In genomic region chr11:120775774-120776469, GRCm38 (mm10) we compare ENCODE assay signal across 8 mouse cellular contexts. TPM values are rescaled to one million over a fixed set of nuclear protein-coding genes. Genes with fewer than 3 reads are reported as not detected.
A peak's percentile ranks its signal among the peaks of the same experiment; 100 is the strongest.
DNase-seq lines count a peak whose midpoint lies in the region; ATAC-seq lines count a peak whose summit lies in the region.

No protein-coding gene starts in this region.

- no peaks in the 10 kb centered on the region for H3K4me1 ChIP-seq in intestine, embryonic 15.5 days (replicated peaks)
- H3K4me1 ChIP-seq in midbrain, embryonic 10.5 days, result peaks cover 15% of the 10 kb centered on the region

- no peaks in the 10 kb centered on the region for H3K27me3 ChIP-seq in intestine, embryonic 15.5 days (replicated peaks)
- H3K27me3 ChIP-seq in midbrain, embryonic 10.5 days (ENCODE audit: low read depth, poor library complexity, severe bottlenecking), result no peaks in the 10 kb centered on the region

- 21% methylated on average over 15 of the region's 15 CpGs for WGBS in intestine, embryonic 15.5 days
- WGBS in midbrain, embryonic 10.5 days, result 32% methylated on average over 15 of the region's 15 CpGs

- no peak overlapping the region for H3K4me3 ChIP-seq in intestine, embryonic 15.5 days (replicated peaks)
- no peak overlapping the region for H3K4me3 ChIP-seq in midbrain, embryonic 10.5 days

- no peak overlapping the region for H3K27ac ChIP-seq in intestine, embryonic 15.5 days
- no peak overlapping the region for H3K27ac ChIP-seq in midbrain, embryonic 10.5 days (replicated peaks)

- ATAC-seq in intestine, embryonic 15.5 days, result peak; percentile 96

- 0 out of 2 replicates have a peak overlapping the region, but pooled peaks have one; percentile 26 for H3K4me2 ChIP-seq in intestine, embryonic 15.5 days (replicated peaks)

- 0 out of 2 replicates have a peak, but pooled peaks cover 6% of the 10 kb centered on the region for H3K36me3 ChIP-seq in intestine, embryonic 15.5 days
- peaks cover 9% of the 10 kb centered on the region for H3K36me3 ChIP-seq in midbrain, embryonic 10.5 days

- DNase-seq in adrenal gland, adult 18-20 months (ENCODE audit: low spot score in 2 of 2), result peak; percentile 98 to 99
- peak; percentile 94 for DNase-seq in embryo, embryonic 11 days
- peak; percentile 94 for DNase-seq in gastrocnemius, postnatal 36 days
- peak; percentile 93 to 95 for DNase-seq in left cerebral cortex, postnatal 25 days (ENCODE audit: low spot score in 2 of 2)
- DNase-seq in midbrain, embryonic 10.5 days (ENCODE audit: low spot score), result peak; percentile 92
- DNase-seq in right cerebral cortex, postnatal 36 days (ENCODE audit: low spot score in 2 of 2), result peak; percentile 85
- peak; percentile 88 to 96 for DNase-seq in urinary bladder, postnatal 4 days (ENCODE audit: low spot score in 2 of 2)

- no peak overlapping the region; the same call in 1 of the 2 replicates for H3K9ac ChIP-seq in intestine, embryonic 15.5 days

- H3K9me3 ChIP-seq in intestine, embryonic 15.5 days, result no peaks in the 10 kb centered on the region
- H3K9me3 ChIP-seq in midbrain, embryonic 10.5 days (replicated peaks), result no peaks in the 10 kb centered on the region

- intact Hi-C loops in gastrocnemius, postnatal 36 days (cut with DNase I), result loop anchor here (2.0 to 5.0 kb wide), 2 partner anchors 55 to 114 kb away; partner anchors contain the start of genes Notum and Rac3
- intact Hi-C loops in left cerebral cortex, postnatal 25 days (cut with DNase I), result loop anchor here (1.0 to 5.0 kb wide), 3 partner anchors 56 to 159 kb away; partner anchors contain the start of genes Cenpx, Lrrc45 and Pcyt2

RNA-seq across cellular contexts. Expression of gene Rfng, which starts 8.1 kb away (rescaled TPM):
- total RNA-seq in adrenal gland, adult 18-20 months (2021), result 10 to 100 TPM; 18.5 to 19.4 TPM
- total RNA-seq in gastrocnemius, postnatal 36 days (2021), result 1 to 10 TPM; 9.9 to 10.0 TPM
- polyA plus RNA-seq in intestine, embryonic 15.5 days (2015; fragmentation: Nextera tagmentation; extraction: Ambion mirVana), result 33.1 and 36.5 TPM in 2 replicates
- 10 to 100 TPM; 62.9 to 63.3 TPM for total RNA-seq in left cerebral cortex, postnatal 25 days (2021)
- polyA plus RNA-seq in midbrain, embryonic 10.5 days (2016; fragmentation: Nextera tagmentation; extraction: Ambion mirVana), result 43.4 and 55.9 TPM in 2 replicates

RNA-seq across cellular contexts. Expression of gene Gps1, which starts 8.2 kb away (rescaled TPM):
- 100 to 1,000 TPM; 118 to 138 TPM for total RNA-seq in adrenal gland, adult 18-20 months (2021)
- 10 to 100 TPM; 52.6 to 52.7 TPM for total RNA-seq in gastrocnemius, postnatal 36 days (2021)
- polyA plus RNA-seq in intestine, embryonic 15.5 days (2015; fragmentation: Nextera tagmentation; extraction: Ambion mirVana), result 170 and 184 TPM in 2 replicates
- total RNA-seq in left cerebral cortex, postnatal 25 days (2021), result 100 to 1,000 TPM; 139 to 143 TPM
- 287 TPM in 2 replicates for polyA plus RNA-seq in midbrain, embryonic 10.5 days (2016; fragmentation: Nextera tagmentation; extraction: Ambion mirVana)

RNA-seq across cellular contexts. Expression of gene Hmga1b, which starts 13.3 kb away (rescaled TPM):
- total RNA-seq in adrenal gland, adult 18-20 months (2021), result 10 to 100 TPM; 10.1 to 14.6 TPM
- 10 to 100 TPM; 29.5 to 31.9 TPM for total RNA-seq in gastrocnemius, postnatal 36 days (2021)
- polyA plus RNA-seq in intestine, embryonic 15.5 days (2015; fragmentation: Nextera tagmentation; extraction: Ambion mirVana), result 6.8 and 10.3 TPM in 2 replicates
- total RNA-seq in left cerebral cortex, postnatal 25 days (2021), result 10 to 100 TPM; 29.3 to 33.1 TPM
- polyA plus RNA-seq in midbrain, embryonic 10.5 days (2016; fragmentation: Nextera tagmentation; extraction: Ambion mirVana), result 9.4 and 12.9 TPM in 2 replicates

RNA-seq across cellular contexts. Expression of gene Dus1l, which starts 20.3 kb away (rescaled TPM):
- 10 to 100 TPM; 47.8 to 57.2 TPM for total RNA-seq in adrenal gland, adult 18-20 months (2021)
- total RNA-seq in gastrocnemius, postnatal 36 days (2021), result 10 to 100 TPM; 31.3 to 32.9 TPM
- polyA plus RNA-seq in intestine, embryonic 15.5 days (2015; fragmentation: Nextera tagmentation; extraction: Ambion mirVana), result 76.5 and 82.1 TPM in 2 replicates
- 10 to 100 TPM; 40.0 to 42.8 TPM for total RNA-seq in left cerebral cortex, postnatal 25 days (2021)
- polyA plus RNA-seq in midbrain, embryonic 10.5 days (2016; fragmentation: Nextera tagmentation; extraction: Ambion mirVana), result 94.4 and 99.2 TPM in 2 replicates

RNA-seq across cellular contexts. Expression of gene Cbr2, which starts 44.0 kb away (rescaled TPM):
- 10 to 100 TPM in 1 of 2 experiments, 1 to 10 TPM in 1; 6.4 to 14.9 TPM for total RNA-seq in adrenal gland, adult 18-20 months (2021)
- 10 to 100 TPM in 1 of 2 experiments, 1 to 10 TPM in 1; 9.2 to 15.8 TPM for total RNA-seq in gastrocnemius, postnatal 36 days (2021)
- 0.79 and 2.4 TPM in 2 replicates for polyA plus RNA-seq in intestine, embryonic 15.5 days (2015; fragmentation: Nextera tagmentation; extraction: Ambion mirVana)
- 1 to 10 TPM; 2.6 to 3.7 TPM for total RNA-seq in left cerebral cortex, postnatal 25 days (2021)
- 0.59 and 1.3 TPM in 2 replicates for polyA plus RNA-seq in midbrain, embryonic 10.5 days (2016; fragmentation: Nextera tagmentation; extraction: Ambion mirVana)
